Mouse (Mus musculus) layer of hippocampus, adult 2 months (tissue): Measurements from ENCODE around the gene Rhof. TPM values are rescaled to one million over a fixed set of nuclear protein-coding genes. Genes with fewer than 3 reads are reported as not detected.

ENCODE experiments used
- DNase-seq, 2 experiments: peaks; one replicate each; pipeline ENCODE4 v3.0.0; 2022; ENCODE audit warnings: low spot score in 2 of 2
- H3K27ac ChIP-seq: fragments of 200-600 bp; 2 replicates; pipeline ENCODE4 v1.8.1; 2022
- H3K4me3 ChIP-seq: fragments of 200-600 bp; 2 replicates; pipeline ENCODE4 v1.8.1; 2022; ENCODE audit warnings: mild to moderate bottlenecking
- CTCF ChIP-seq: fragments of 200-600 bp; conservative IDR thresholded peaks from 2 replicates; pipeline ENCODE4 v1.8.1; 2022; ENCODE audit warnings: antibody characterized with exemption, mild to moderate bottlenecking, moderate library complexity
- total RNA-seq, 2 experiments: library from RNA; stranded (reverse); gene quantifications; 2 replicates each; pipeline ENCODE4 v1.2.3; 2021

The Rhof gene
- total RNA-seq, 2 experiments from 2014 or later: 43.3 to 46.3 TPM

- no peak for DNase-seq
- no peak for TF ChIP-seq CTCF
- Histone ChIP-seq H3K27ac (no peak overlapping the region), H3K4me3 (peak overlapping the region; percentile 76)
Observed at GRCm38 (mm10) chr5:123143971-123144745, 11.7 kb upstream of the Rhof start.

GRCm38 (mm10) chr5:123143251-123143970 lies 10.9 kb upstream of the Rhof start:
- Histone ChIP-seq H3K27ac (peak overlapping the region; percentile 100), H3K4me3 (peak overlapping the region; percentile 76)
- no peak for DNase-seq
- TF ChIP-seq CTCF: no peak

- TF ChIP-seq CTCF: peak; percentile 30; the same call in 1 of the 2 replicates
- H3K4me3 ChIP-seq: peak within 1 kb of the TSS; percentile 76
- DNase-seq: no peak
- peak within 1 kb of the TSS; percentile 100 for H3K27ac ChIP-seq
Observed at GRCm38 (mm10) chr5:123142161-123143157, 10.0 kb upstream of the Rhof start, which contains the start of gene Setd1b. Gene Setd1b, plus strand, starts transcription at chr5:123142193.

- peak overlapping the region; percentile 100 for H3K27ac ChIP-seq
- peak overlapping the region; percentile 76 for H3K4me3 ChIP-seq
- DNase-seq: peak in 1 of 2 experiments; percentile 58
- no peak for TF ChIP-seq CTCF
Observed at GRCm38 (mm10) chr5:123141555-123142160, 9.2 kb upstream of the Rhof start.

GRCm38 (mm10) chr5:123140694-123141554 lies 8.4 kb upstream of the Rhof start:
- H3K27ac ChIP-seq: peak overlapping the region; percentile 100
- peak overlapping the region; percentile 76 for H3K4me3 ChIP-seq
- peak; percentile 93 to 94 for DNase-seq
- TF ChIP-seq CTCF: no peak

GRCm38 (mm10) chr5:123139722-123140627 lies 7.5 kb upstream of the Rhof start:
- no peak for DNase-seq
- TF ChIP-seq CTCF: no peak
- H3K4me3 ChIP-seq: peak overlapping the region; percentile 76
- H3K27ac ChIP-seq: peak overlapping the region; percentile 100

GRCm38 (mm10) chr5:123138953-123139721 lies 6.6 kb upstream of the Rhof start:
- no peak for TF ChIP-seq CTCF
- peak; percentile 82 to 88 for DNase-seq

GRCm38 (mm10) chr5:123138230-123138911 lies 5.9 kb upstream of the Rhof start:
- peak overlapping the region; percentile 100 for H3K27ac ChIP-seq
- no peak for DNase-seq
- H3K4me3 ChIP-seq: peak overlapping the region; percentile 76
- peak; percentile 50 for TF ChIP-seq CTCF

More at GRCm38 (mm10) chr5:123138953-123139721, 6.6 kb upstream of the Rhof start:
- peak overlapping the region; percentile 100 for H3K27ac ChIP-seq
- peak overlapping the region; percentile 76 for H3K4me3 ChIP-seq

- no peak for DNase-seq
- peak overlapping the region; percentile 76 for H3K4me3 ChIP-seq
Observed at GRCm38 (mm10) chr5:123137910-123138229, 5.4 kb upstream of the Rhof start.

More at GRCm38 (mm10) chr5:123137910-123138229, 5.4 kb upstream of the Rhof start:
- H3K27ac ChIP-seq: peak overlapping the region; percentile 100
- TF ChIP-seq CTCF: no peak
